Mouse (Mus musculus) megakaryocyte progenitor cell, adult 5-6 weeks (primary cell): Measurements from ENCODE around the gene Ube2k. TPM values are rescaled to one million over a fixed set of nuclear protein-coding genes. Genes with fewer than 3 reads are reported as not detected.
A peak's percentile ranks its signal among the peaks of the same experiment; 100 is the strongest.
"Not testable (repeated sequence)": the region's sequence is repeated elsewhere in the genome, so short reads cannot be mapped to it uniquely, and the experiment has no call there.

Experiments
- ATAC-seq: replicated peaks from 2 replicates; pipeline ENCODE4 v1.8.0; 2016; ENCODE audit warnings: mild to moderate bottlenecking, moderate TSS enrichment, inconsistent platforms; ENCODE audit not compliant: poor library complexity
- total RNA-seq, 2 experiments: library from RNA; stranded (forward) in 1 of 2; stranded (reverse) in 1 of 2; fragments of 157-497, 149-512 nt in 1 of 2; fragments of 200-1000 nt in 1 of 2; gene quantifications; 2 replicates each; pipeline versions ENCODE4 v1.2.3 to v1.2.4; 2015 to 2017

Ube2k gene
- total RNA-seq (2015): 150 TPM in 2 replicates
- 32.9 and 45.7 TPM in 2 replicates for total RNA-seq (2017)

DNA sequence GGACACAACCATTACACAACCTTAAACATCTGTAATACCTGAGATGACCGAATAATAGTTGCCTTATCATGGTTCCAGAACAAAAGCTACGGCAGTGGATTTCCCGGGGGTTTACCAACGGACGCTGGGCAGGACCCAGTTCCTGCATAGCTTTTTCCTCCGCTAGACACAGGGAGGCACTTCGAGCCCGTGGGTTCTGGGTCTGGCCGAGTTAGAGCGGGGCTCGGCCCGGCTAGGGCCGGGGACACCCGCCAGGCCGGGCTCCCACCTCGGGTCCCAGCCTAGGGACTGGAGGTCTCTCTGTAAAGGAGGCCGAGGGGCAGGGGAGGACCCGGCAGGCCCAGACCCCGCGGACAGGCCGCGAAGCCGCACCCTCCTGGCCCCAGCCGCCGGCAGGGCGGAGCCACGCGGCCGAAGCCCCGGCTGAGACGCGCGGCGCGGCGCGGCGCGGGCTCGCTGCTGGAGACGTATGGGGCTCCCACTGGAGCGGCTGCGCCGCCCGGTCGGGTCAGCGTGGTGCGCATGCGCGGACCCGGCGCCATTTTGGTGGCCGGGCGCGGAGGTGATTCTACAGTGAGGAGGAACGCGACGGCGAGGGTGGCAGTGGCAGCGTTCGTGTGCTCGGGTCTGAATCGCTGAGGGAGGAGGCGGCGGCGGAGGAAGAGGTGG is at the start of gene Ube2k, which contains the start of gene Smim14:
Gene Ube2k (plus strand): TSS at position 483 of the 669 bp plus-strand sequence.
Gene Smim14 (minus strand): TSS at position 434 of the 669 bp plus-strand sequence.
- peak; percentile 69 for ATAC-seq

DNA sequence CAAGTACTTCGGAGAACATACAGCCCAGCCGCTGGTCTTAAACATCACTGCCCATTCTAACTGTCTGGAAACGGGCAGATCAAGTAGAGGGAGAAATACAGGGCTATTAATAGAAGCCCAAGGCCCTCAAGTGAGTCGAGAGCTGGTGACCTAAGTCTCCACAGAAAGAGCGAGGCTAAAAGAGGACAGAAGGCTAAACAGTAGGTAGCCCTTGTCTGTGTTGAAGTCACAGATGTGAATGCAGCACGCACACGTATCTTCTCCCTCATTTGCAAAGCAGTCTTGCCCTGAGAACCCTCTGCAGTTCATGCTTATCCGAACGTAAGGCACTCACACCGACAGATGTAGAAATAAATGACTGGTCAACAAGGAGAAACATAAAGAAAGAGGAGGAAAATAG is 49.7 kb upstream of the Ube2k start:
- ATAC-seq: no peak

- no peak for ATAC-seq
These were observed 48.3 kb upstream of the Ube2k start for GRCm38 (mm10) chr5:65488725-65489124.

DNA sequence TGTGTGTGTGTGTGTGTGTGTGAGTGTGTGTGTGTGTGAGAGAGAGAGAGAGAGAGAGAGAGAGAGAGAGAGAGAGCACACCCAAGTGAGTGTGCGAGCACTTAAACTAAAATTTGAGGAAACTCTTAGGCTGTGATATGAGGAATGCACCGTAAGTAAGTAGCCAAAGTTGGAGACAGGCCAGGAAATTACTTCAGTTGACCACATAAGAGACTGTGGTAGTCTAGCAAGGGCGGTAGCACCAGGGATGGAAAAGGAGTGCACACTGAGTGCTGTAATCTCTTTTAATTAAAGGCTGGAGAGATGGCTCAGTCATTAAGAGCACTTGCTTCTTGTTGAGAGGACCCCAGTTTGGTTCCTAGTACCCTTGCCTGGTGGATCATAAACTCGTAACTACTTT is 47.2 kb upstream of the Ube2k start:
- peak; percentile 33 for ATAC-seq

GRCm38 (mm10) chr5:65491767-65492715 is 45.0 kb upstream of the Ube2k start:
- ATAC-seq: peak; percentile 58

DNA sequence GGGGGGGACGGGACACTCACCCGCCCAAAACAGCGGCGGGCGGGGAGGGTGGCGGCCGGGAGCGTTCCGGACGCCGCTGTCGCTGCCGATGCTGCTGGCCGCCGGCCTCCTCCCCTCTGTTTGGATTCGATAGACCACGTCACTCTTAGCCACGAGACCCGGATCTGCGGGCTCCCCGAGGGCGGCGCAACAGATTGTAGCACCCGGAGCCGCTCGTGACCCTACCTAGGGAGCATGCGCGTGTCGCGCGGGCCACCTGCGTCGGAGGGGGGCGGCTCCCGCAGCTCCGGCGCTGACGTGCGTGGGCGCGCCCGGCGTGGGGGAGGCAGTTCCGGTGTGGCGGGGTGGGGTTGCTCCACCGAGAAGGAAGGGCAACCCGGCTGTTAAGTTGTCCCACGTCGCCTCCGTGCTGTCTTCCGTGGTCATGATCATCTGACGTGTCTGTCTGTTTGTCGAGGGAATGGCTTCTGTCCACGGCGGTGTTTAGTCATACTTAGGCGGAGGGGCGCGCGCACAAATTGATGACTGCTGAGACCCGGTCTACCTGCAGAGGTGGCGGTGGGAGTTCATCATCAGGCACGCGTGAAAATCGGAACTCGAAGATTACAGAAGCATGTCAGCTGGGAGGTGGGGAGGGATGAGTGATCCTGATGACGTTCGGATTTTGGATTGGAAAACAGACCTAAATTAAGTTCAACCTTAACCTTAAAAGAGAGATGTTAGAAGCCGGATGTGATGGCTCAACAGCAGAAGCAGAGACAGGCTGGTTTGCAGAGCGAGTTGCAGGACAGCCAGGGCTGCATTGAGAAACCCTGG is 44.1 kb upstream of the Ube2k start, which contains the start of gene Gm43552:
Gene Gm43552 (minus strand): TSS at position 118 of the 816 bp plus-strand sequence.
- peak; percentile 79 for ATAC-seq

DNA sequence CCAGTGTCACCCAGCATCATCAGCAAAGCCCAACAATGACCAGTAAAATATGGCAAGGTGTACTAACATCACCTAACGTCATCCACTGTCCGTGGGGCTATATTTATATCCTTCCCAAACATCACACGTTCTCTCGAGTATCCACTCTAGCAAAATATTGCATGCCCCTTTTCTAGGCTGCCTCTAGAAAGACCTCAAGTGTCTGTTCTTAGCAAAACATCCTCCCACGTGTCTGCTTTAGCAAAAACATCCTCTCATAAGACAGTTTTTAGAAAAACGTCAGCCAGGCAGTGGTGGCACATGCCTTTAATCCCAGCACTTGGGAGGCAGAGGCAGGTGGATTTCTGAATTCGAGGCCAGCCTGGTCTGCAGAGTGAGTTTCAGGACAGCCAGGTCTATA is 36.8 kb upstream of the Ube2k start:
- ATAC-seq: no peak

- no peak for ATAC-seq
These were observed 35.6 kb upstream of the Ube2k start for GRCm38 (mm10) chr5:65501407-65501806.

DNA sequence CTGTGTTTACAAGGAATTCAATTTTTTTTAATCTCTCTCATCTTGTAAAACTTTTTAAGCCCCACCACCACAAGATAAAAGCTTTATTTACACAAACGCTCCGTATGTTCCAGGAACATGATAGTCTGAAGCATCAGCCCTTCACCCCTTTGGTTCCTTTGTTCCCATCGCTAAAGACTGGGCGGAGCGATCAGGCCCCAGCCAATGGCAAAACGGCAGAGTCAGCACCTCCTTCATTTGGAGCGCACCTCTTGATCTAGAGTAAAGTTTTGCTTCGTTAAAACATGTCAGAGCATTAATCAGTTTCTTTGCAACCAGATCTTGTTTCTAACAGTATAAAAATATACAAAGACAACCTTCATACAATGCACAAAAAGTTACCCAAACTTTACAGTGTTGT is 31.2 kb upstream of the Ube2k start:
- ATAC-seq: peak; percentile 86

GRCm38 (mm10) chr5:65508395-65508794 is 28.6 kb upstream of the Ube2k start:
- no peak for ATAC-seq

DNA sequence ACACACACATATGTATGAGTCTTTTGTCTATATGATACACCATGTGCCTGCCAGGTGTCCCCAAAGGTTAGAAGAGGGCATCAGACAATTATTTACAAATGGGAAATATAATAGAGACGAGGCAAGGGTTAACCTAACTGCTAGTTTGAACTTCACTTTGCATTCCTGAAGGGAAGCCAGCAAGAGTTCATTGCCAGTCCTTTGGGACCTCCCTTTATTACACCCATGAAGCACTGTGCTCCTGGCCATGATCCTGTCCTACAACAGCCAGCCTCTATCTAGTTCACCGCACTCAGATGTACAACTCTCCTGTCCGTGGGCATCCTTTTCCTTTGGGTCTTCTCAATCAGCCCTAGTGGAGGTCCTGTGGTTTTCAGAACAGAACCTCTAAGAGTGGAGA is 23.5 kb upstream of the Ube2k start:
- no peak for ATAC-seq

- ATAC-seq: peak; percentile 88
These were observed 22.3 kb upstream of the Ube2k start for GRCm38 (mm10) chr5:65514635-65515278.

DNA sequence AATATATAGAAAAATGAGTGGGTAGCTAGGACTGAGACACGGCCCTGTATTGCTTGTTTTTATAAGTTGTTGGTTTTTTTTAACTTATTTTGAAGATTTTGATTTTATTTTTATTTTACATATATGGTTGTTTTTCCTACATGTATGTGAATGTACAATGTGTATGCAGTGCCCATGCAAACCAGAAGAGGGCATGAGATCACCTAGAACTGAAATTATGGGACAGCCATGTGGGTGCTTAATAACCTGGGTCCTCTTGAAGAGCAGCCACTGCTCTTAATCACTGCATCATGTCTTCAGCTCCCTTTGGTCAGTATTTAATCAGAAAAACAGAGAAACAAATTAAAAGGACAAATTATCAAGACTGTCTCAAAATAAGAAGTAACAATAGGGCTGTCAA is 15.2 kb upstream of the Ube2k start:
- ATAC-seq: peak; percentile 87

DNA sequence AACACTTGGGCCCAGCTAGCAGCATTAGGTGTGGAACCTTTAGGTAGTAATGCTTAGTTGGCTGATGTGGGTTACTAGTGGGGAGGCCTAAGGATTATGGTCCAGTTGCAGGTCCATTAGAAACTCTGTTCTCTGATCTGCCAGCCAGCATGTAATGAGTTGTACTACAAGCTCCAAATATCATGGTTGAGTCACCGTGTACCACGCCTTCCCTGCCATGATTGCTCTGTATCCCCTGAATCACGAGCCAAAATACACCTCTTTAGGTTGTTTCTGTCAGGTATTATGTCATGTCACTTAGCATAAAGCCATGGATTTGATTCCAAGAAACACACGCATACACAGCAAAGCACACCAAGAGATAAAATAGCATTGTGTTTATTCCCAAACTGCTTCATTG is 12.2 kb upstream of the Ube2k start:
- no peak for ATAC-seq

DNA sequence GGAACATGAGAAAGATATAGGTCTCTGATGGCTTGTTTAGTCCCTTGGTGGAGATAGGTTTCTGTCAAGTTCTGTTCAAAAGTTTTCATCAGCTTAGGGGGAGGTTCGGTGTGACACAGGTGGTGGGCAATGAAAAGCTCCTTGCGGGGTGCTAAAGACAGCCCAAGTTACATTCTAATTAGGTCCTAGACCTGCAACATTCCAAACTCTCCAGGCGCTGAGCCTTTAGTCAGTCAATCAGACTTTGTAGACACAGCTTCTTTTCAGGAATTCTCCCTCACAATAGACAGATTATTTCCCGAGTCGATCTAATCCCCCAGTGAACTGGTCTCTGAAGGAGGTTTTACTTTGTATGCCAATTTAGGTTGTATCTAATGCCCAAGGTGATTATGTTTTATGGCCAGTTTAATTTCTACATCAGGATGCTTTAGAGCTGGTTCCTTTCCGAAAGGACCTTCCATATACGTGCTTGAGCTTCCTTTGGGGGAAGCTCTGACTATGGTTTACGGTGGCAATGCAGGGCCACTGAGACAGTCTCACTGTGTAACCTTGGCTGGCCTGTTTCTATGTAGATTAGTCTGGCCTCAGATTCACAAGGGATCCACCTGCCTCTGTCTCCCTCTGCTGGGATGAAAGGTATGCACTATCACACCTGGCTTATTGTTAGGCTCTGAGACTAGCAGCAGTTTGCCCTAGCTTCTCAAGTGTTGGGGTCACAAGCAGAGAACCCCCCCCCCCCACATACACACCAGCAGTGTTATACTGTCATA is 11.2 kb upstream of the Ube2k start:
- no peak for ATAC-seq

DNA sequence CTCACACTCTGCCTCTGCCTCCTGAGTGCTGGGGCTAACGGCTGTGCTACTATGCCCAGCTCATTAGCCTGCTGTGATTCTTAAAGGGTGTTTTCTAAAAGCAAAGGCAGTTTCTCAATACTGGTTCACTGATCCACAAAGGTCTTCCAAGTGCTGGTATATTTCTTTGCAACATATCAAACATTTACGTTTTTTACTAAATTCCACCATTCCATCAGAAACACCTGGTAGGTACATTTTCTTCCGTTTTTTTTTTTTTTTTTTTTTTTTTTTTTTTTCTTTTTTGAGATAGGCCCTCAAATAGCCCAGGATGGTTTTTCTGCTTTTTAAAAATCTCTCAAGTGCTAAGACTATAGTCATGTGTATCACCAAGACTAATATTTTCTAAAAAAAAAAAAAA is 5.8 kb upstream of the Ube2k start:
- ATAC-seq: no peak

DNA sequence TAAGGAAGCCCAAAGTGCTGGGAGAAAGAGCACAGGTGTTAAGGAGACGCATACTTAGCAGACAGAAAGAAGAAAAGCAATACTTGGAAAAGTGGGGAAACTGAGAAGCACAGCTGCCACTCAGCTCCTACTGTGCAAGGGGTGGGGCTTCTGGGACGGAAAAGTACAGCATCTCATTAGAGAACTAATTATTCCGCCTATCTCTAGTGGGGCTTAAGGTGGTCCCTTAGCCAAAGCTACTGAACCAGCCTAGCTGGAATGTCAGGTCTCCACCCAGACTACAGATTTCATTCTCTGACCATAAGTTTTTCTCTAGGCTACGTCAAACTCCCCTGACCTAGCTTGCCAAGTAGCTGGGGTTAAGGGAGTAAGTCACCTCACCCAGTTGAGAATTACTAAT is 2.5 kb upstream of the Ube2k start:
- ATAC-seq: no peak

- ATAC-seq: peak; percentile 53
These were observed 1.5 kb upstream of the Ube2k start for GRCm38 (mm10) chr5:65535457-65536067.

- not testable (repeated sequence) for ATAC-seq
These were observed 966 bp upstream of the Ube2k start for GRCm38 (mm10) chr5:65536068-65536465.
